Comparison of ENCODE assay signal across 20 mouse cellular contexts in the genomic region with DNA sequence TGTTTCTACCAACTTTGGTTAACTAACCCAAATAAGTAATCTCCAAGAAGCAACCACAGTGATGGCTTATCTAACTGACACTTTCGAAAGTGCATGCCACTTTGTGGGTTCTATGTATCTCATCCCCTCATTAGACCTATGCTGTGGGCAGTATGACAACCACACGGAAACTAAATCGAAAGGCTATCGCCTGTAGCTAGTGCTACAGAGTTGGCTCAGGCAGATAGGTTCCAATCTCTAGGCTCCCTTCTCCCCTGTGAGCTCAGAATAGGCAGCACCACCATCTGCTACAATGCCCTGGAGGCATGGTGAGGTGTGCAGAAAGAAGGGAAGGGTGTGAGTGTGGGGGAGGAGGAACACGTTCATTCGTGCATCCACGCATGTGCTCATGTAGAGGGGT. TPM values are rescaled to one million over a fixed set of nuclear protein-coding genes. Genes with fewer than 3 reads are reported as not detected.
DNase-seq lines count a peak whose midpoint lies in the region; ATAC-seq and TF ChIP-seq lines count a peak whose summit lies in the region.
"Had no signal": no experiment of that assay in that cellular context is flagged by ENCODE, and none has a peak within 500 bp of the region (broad histone marks: within the 10 kb centered on the region; RNA-seq: fewer than 3 reads in every experiment).

No protein-coding gene starts in this region.

- peak; percentile 14 to 22 for DNase-seq in B cell, adult 2 months
- DNase-seq in right cerebral cortex, postnatal 4 days = no peak
- no peak for DNase-seq in embryo, embryonic 9.5 days (ENCODE audit: extremely low spot score)
- no peak for DNase-seq in cerebellum, adult 11-12 months
- DNase-seq: adrenal gland, adult 2 months; cerebellum, postnatal 25 days; kidney, adult 2 months; lung, postnatal 4 days; retina, postnatal 1 day had no signal

- 0 out of 2 replicates have a peak, but pooled peaks have one; percentile 12 for ATAC-seq in kidney, embryonic 15.5 days (replicated peaks; ENCODE audit: low FRiP score)
- ATAC-seq in kidney, embryonic 16.5 days (ENCODE audit: low FRiP score, low TSS enrichment) = no peak; the same call in 1 of the 2 replicates
- peak; percentile 54 for ATAC-seq in liver, embryonic 15.5 days (ENCODE audit: insufficient read depth)

- no peaks in the 10 kb centered on the region for H3K9me3 ChIP-seq in kidney, embryonic 15.5 days (replicated peaks)
- no peaks in the 10 kb centered on the region for H3K9me3 ChIP-seq in kidney, embryonic 16.5 days (ENCODE audit: low read length)
- no peaks in the 10 kb centered on the region for H3K9me3 ChIP-seq in liver, embryonic 15.5 days (replicated peaks)
- H3K9me3 ChIP-seq: forebrain, embryonic 12.5 days; heart, embryonic 13.5 days; hindbrain, embryonic 12.5 days; limb, embryonic 15.5 days had no signal

- H3K4me1 ChIP-seq in kidney, embryonic 15.5 days = peaks cover 12% of the 10 kb centered on the region
- H3K4me1 ChIP-seq in kidney, embryonic 16.5 days (ENCODE audit: insufficient read depth, low read length) = peaks cover 6% of the 10 kb centered on the region; the same call in 1 of the 2 replicates
- H3K4me1 ChIP-seq in bone marrow macrophage, adult 2 months (ENCODE audit: control insufficient read depth, insufficient read depth, low read length) = peaks cover 55% of the 10 kb centered on the region
- H3K4me1 ChIP-seq in liver, embryonic 15.5 days (replicated peaks) = peaks cover 5% of the 10 kb centered on the region; the same call in 1 of the 2 replicates
- H3K4me1 ChIP-seq: forebrain, embryonic 12.5 days; heart, embryonic 13.5 days; hindbrain, embryonic 12.5 days had no signal

- 77% methylated on average over 7 of the region's 7 CpGs for WGBS in kidney, embryonic 15.5 days
- 74% methylated on average over 7 of the region's 7 CpGs for WGBS in kidney, embryonic 16.5 days
- WGBS in liver, embryonic 15.5 days (ENCODE audit: insufficient replicate concordance) = 49% methylated on average over 7 of the region's 7 CpGs

- H3K9ac ChIP-seq in kidney, embryonic 15.5 days = no peak overlapping the region
- no peak overlapping the region for H3K9ac ChIP-seq in kidney, embryonic 16.5 days (replicated peaks; ENCODE audit: low read length)
- no peak overlapping the region for H3K9ac ChIP-seq in liver, embryonic 15.5 days
- H3K9ac ChIP-seq: forebrain, embryonic 12.5 days; heart, embryonic 13.5 days; hindbrain, embryonic 12.5 days; limb, embryonic 15.5 days had no signal

- no peak overlapping the region for H3K27ac ChIP-seq in kidney, embryonic 15.5 days
- H3K27ac ChIP-seq in kidney, embryonic 16.5 days (ENCODE audit: low read length) = no peak overlapping the region
- peak overlapping the region; percentile 97 for H3K27ac ChIP-seq in bone marrow macrophage, adult 2 months (ENCODE audit: insufficient read depth, low read depth, low read length)
- H3K27ac ChIP-seq in liver, embryonic 15.5 days (replicated peaks) = no peak overlapping the region
- H3K27ac ChIP-seq: forebrain, embryonic 12.5 days; heart, embryonic 13.5 days; hindbrain, embryonic 12.5 days; layer of hippocampus, adult 2 months; limb, embryonic 15.5 days had no signal

- H3K4me2 ChIP-seq in kidney, embryonic 15.5 days = no peak overlapping the region
- no peak overlapping the region for H3K4me2 ChIP-seq in kidney, embryonic 16.5 days (replicated peaks; ENCODE audit: low read depth, low read length)
- H3K4me2 ChIP-seq in liver, embryonic 15.5 days = no peak overlapping the region
- H3K4me2 ChIP-seq: forebrain, embryonic 12.5 days; heart, embryonic 13.5 days; hindbrain, embryonic 12.5 days; limb, embryonic 15.5 days had no signal

- no peak overlapping the region for H3K4me3 ChIP-seq in kidney, embryonic 15.5 days (replicated peaks)
- H3K4me3 ChIP-seq in kidney, embryonic 16.5 days (ENCODE audit: low read length) = no peak overlapping the region
- no peak overlapping the region for H3K4me3 ChIP-seq in bone marrow macrophage, adult 2 months (ENCODE audit: insufficient read depth, low read length)
- H3K4me3 ChIP-seq in liver, embryonic 15.5 days (replicated peaks) = no peak overlapping the region
- H3K4me3 ChIP-seq: forebrain, embryonic 12.5 days; heart, embryonic 13.5 days; hindbrain, embryonic 12.5 days; layer of hippocampus, adult 2 months; limb, embryonic 15.5 days had no signal

- H3K36me3 ChIP-seq in kidney, embryonic 15.5 days = no peaks in the 10 kb centered on the region
- no peaks in the 10 kb centered on the region for H3K36me3 ChIP-seq in kidney, embryonic 16.5 days (ENCODE audit: insufficient read depth, low read length)
- H3K36me3 ChIP-seq in liver, embryonic 15.5 days (replicated peaks) = no peaks in the 10 kb centered on the region
- H3K36me3 ChIP-seq: forebrain, embryonic 12.5 days; heart, embryonic 13.5 days; hindbrain, embryonic 12.5 days; limb, embryonic 15.5 days had no signal

- TF ChIP-seq CTCF in bone marrow macrophage, adult 2 months (IDR thresholded peaks at IDR 0.05; ENCODE audit: low read depth, low read length) = no peak

- no peaks in the 10 kb centered on the region for H3K27me3 ChIP-seq in kidney, embryonic 15.5 days
- H3K27me3 ChIP-seq in kidney, embryonic 16.5 days (ENCODE audit: insufficient read depth, low read length) = no peaks in the 10 kb centered on the region
- H3K27me3 ChIP-seq in liver, embryonic 15.5 days = no peaks in the 10 kb centered on the region
- H3K27me3 ChIP-seq: forebrain, embryonic 12.5 days; heart, embryonic 13.5 days; hindbrain, embryonic 12.5 days; limb, embryonic 15.5 days had no signal

- TF ChIP-seq POLR2A in bone marrow macrophage, adult 2 months (IDR thresholded peaks at IDR 0.05; ENCODE audit: borderline replicate concordance, low read depth, low read length) = no peak

RNA-seq across cellular contexts. Expression of a gene that starts 1.0 kb away (rescaled TPM):
- not detected in 2 replicates for polyA plus RNA-seq in kidney, embryonic 15.5 days (2015; fragmentation: Nextera tagmentation; extraction: Ambion mirVana)
- polyA plus RNA-seq in kidney, embryonic 16.5 days (2015; fragmentation: Nextera tagmentation; extraction: Ambion mirVana) = not detected in 2 replicates
- 18.2 and 19.3 TPM in 2 replicates for polyA plus RNA-seq in bone marrow macrophage, adult 2 months (2012; ENCODE audit: insufficient read depth, insufficient read length, missing spikeins)
- 0.13 and 0.15 TPM in 2 replicates for polyA plus RNA-seq in liver, embryonic 15.5 days (2015; fragmentation: Nextera tagmentation; extraction: Ambion mirVana)
- polyA plus RNA-seq: forebrain, embryonic 12.5 days; heart, embryonic 13.5 days; hindbrain, embryonic 12.5 days; kidney, adult 2 months; limb, embryonic 15.5 days; neural tube, embryonic 14.5 days had no signal

RNA-seq across cellular contexts. Expression of a gene that starts 13.9 kb away (rescaled TPM):
- 0.65 and 0.87 TPM in 2 replicates for polyA plus RNA-seq in kidney, embryonic 15.5 days (2015; fragmentation: Nextera tagmentation; extraction: Ambion mirVana)
- 0.35 and 0.89 TPM in 2 replicates for polyA plus RNA-seq in kidney, embryonic 16.5 days (2015; fragmentation: Nextera tagmentation; extraction: Ambion mirVana)
- 26.7 and 30.4 TPM in 2 replicates for polyA plus RNA-seq in bone marrow macrophage, adult 2 months (2012; ENCODE audit: insufficient read depth, insufficient read length, missing spikeins)
- polyA plus RNA-seq in liver, embryonic 15.5 days (2015; fragmentation: Nextera tagmentation; extraction: Ambion mirVana) = 11.0 and 15.2 TPM in 2 replicates
- polyA plus RNA-seq: adrenal gland, adult 2 months; forebrain, embryonic 12.5 days; hindbrain, embryonic 12.5 days; neural tube, embryonic 14.5 days had no signal

RNA-seq across cellular contexts. Expression of a gene that starts 55.8 kb away (rescaled TPM):
- not detected in 2 replicates for polyA plus RNA-seq in kidney, embryonic 15.5 days (2015; fragmentation: Nextera tagmentation; extraction: Ambion mirVana)
- not detected in 2 replicates for polyA plus RNA-seq in kidney, embryonic 16.5 days (2015; fragmentation: Nextera tagmentation; extraction: Ambion mirVana)
- not detected in 2 replicates for polyA plus RNA-seq in bone marrow macrophage, adult 2 months (2012; ENCODE audit: insufficient read depth, insufficient read length, missing spikeins)
- not detected in 2 replicates for polyA plus RNA-seq in liver, embryonic 15.5 days (2015; fragmentation: Nextera tagmentation; extraction: Ambion mirVana)
- polyA plus RNA-seq: adrenal gland, adult 2 months; embryonic facial prominence, embryonic 14.5 days; forebrain, embryonic 12.5 days; heart, embryonic 13.5 days; hindbrain, embryonic 12.5 days; kidney, adult 2 months; limb, embryonic 15.5 days; neural tube, embryonic 14.5 days had no signal

Comparison
In these comparisons a context has a peak if more than half of its experiments do, and no peak if none do; other contexts are left out.
1. DNase-seq: peak in B cell, adult 2 months (2 of 2); none in right cerebral cortex, postnatal 4 days (single experiment), embryo, embryonic 9.5 days (single experiment) and cerebellum, adult 11-12 months (single experiment).
2. RNA of a gene that starts 1.0 kb away (polyA plus RNA-seq): 18.2 to 19.3 TPM in bone marrow macrophage, adult 2 months; 0.13 to 0.15 TPM in liver, embryonic 15.5 days, not detected in kidney, embryonic 15.5 days and not detected in kidney, embryonic 16.5 days; every median in the first group is over 10 times any median in the second.